Comparison of ENCODE assay signal across 28 mouse cellular contexts in the genomic region with DNA sequence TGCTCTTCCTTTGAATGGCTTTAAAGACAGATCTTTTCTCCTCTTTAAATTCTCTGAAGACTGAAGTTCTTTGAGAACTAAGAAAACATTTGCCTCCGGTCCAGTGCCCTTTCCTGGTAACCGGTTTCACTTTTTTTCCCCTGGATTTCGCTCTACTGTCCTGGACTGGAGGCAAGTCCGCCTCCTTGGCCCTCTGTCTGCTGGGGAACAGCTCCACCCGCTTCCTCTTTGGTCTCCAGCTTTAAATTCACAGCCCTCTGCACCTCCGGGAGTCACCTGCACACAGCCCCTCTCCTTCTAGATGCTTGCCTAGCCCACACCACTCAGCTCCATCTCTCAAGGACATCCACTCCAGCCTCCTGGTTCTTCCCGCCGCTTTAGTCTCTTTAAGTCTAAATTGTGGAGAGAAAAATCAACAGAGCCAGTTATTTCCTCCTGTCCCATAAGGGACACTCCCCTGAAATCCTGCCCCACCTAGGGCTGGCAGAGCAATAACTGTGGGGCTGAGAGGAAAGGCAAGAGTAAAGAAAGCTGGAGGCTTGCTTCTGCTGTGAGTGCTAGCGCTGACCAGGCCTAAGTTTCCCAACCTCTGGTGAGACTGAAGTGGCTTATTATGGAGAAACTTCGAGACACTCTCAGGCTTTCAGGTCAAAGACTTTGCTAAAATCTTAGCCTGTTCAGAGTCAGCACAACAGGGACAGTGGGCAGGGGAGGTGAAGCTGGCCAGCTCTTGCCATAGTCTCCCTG. TPM values are rescaled to one million over a fixed set of nuclear protein-coding genes. Genes with fewer than 3 reads are reported as not detected.
A peak's percentile ranks its signal among the peaks of the same experiment; 100 is the strongest.
DNase-seq lines count a peak whose midpoint lies in the region; ATAC-seq and TF ChIP-seq lines count a peak whose summit lies in the region.
"Had no signal": no experiment of that assay in that cellular context is flagged by ENCODE, and none has a peak within 500 bp of the region (broad histone marks: within the 10 kb centered on the region; RNA-seq: fewer than 3 reads in every experiment).

No protein-coding gene starts in this region.

- no peak for TF ChIP-seq POLR2A in lung, adult 2 months (IDR thresholded peaks at IDR 0.05; ENCODE audit: borderline replicate concordance, extremely low read depth, low read depth, low read length)

- H3K9me3 ChIP-seq in hindbrain, embryonic 10.5 days, result no peaks in the 10 kb centered on the region
- H3K9me3 ChIP-seq: embryonic facial prominence, embryonic 10.5 days; embryonic facial prominence, embryonic 15.5 days; forebrain, embryonic 12.5 days; hindbrain, embryonic 12.5 days; limb, embryonic 13.5 days; neural tube, embryonic 13.5 days had no signal

- peak overlapping the region; percentile 32 for H3K4me3 ChIP-seq in gastrocnemius, adult 2 months
- H3K4me3 ChIP-seq in lung, adult 2 months (replicated peaks; ENCODE audit: extremely low read depth, low read depth, low read length), result no peak overlapping the region
- no peak overlapping the region for H3K4me3 ChIP-seq in hindbrain, embryonic 10.5 days
- H3K4me3 ChIP-seq: embryonic facial prominence, embryonic 10.5 days; embryonic facial prominence, embryonic 15.5 days; forebrain, embryonic 12.5 days; hindbrain, embryonic 12.5 days; limb, embryonic 13.5 days; myocyte; neural tube, embryonic 13.5 days had no signal

- H3K27ac ChIP-seq in gastrocnemius, adult 2 months, result peak overlapping the region; percentile 55
- no peak overlapping the region for H3K27ac ChIP-seq in hindbrain, embryonic 10.5 days
- H3K27ac ChIP-seq: embryonic facial prominence, embryonic 10.5 days; embryonic facial prominence, embryonic 15.5 days; forebrain, embryonic 12.5 days; hindbrain, embryonic 12.5 days; kidney, postnatal 0 days; limb, embryonic 13.5 days; neural tube, embryonic 13.5 days had no signal

- H3K4me1 ChIP-seq in lung, adult 2 months (ENCODE audit: control insufficient read depth, insufficient read depth, low read length), result no peaks in the 10 kb centered on the region
- 0 out of 2 replicates have a peak, but pooled peaks cover 6% of the 10 kb centered on the region for H3K4me1 ChIP-seq in hindbrain, embryonic 10.5 days (replicated peaks)
- H3K4me1 ChIP-seq: embryonic facial prominence, embryonic 10.5 days had no signal

- DNase-seq in gastrocnemius, adult 2 months, result no peak
- DNase-seq in gastrocnemius, postnatal 36 days, result no peak
- DNase-seq in lung, adult 2 months, result peak; percentile 39
- DNase-seq in lung, postnatal 14 days, result no peak
- DNase-seq in lung, postnatal 25 days (ENCODE audit: low spot score), result peak; percentile 32
- no peak for DNase-seq in hindbrain, embryonic 10.5 days (ENCODE audit: low spot score)
- no peak for DNase-seq in ovary, postnatal 36 days (ENCODE audit: low spot score)
- DNase-seq: adrenal gland, adult 8-10 months; cerebellum, adult 8-10 months; cerebellum, postnatal 25 days; forebrain, postnatal 0 days; gastrocnemius, postnatal 14 days; heart, postnatal 14 days; kidney, adult 8-10 months; kidney, postnatal 4 days; liver, postnatal 0 days; thymus, adult 18-20 months; thymus, postnatal 25 days had no signal

- no peak for ATAC-seq in inflammation-experienced regulatory T-cells, adult 6 months
- ATAC-seq: activated CD4-positive, CD25-positive, alpha-beta regulatory T cell, adult 4 months; liver, postnatal 0 days had no signal

- WGBS in lung, adult 2 months, result 41% methylated on average over 10 of the region's 10 CpGs
- 78% methylated on average over 10 of the region's 10 CpGs for WGBS in hindbrain, embryonic 10.5 days

- TF ChIP-seq CTCF in gastrocnemius, adult 2 months (IDR thresholded peaks at IDR 0.05), result no peak
- no peak for TF ChIP-seq CTCF in lung, adult 2 months (IDR thresholded peaks at IDR 0.05; ENCODE audit: insufficient read depth, low read length)

- H3K36me3 ChIP-seq in hindbrain, embryonic 10.5 days, result no peaks in the 10 kb centered on the region
- H3K36me3 ChIP-seq: embryonic facial prominence, embryonic 10.5 days; embryonic facial prominence, embryonic 15.5 days; forebrain, embryonic 12.5 days; hindbrain, embryonic 12.5 days; limb, embryonic 13.5 days; neural tube, embryonic 13.5 days had no signal

- peaks cover 22% of the 10 kb centered on the region for H3K27me3 ChIP-seq in hindbrain, embryonic 10.5 days (ENCODE audit: insufficient read depth, poor library complexity, severe bottlenecking)
- H3K27me3 ChIP-seq: embryonic facial prominence, embryonic 15.5 days had no signal

- intact Hi-C loops in gastrocnemius, adult 2 months (cut with DNase I), result no loop called here
- intact Hi-C loops in gastrocnemius, postnatal 36 days (cut with DNase I), result no loop called here

RNA-seq across cellular contexts. Expression of gene Creb3l1, which starts 5.3 kb away (rescaled TPM):
- total RNA-seq in gastrocnemius, adult 2 months (2021), result 1 to 10 TPM; 2.2 to 6.6 TPM
- total RNA-seq in gastrocnemius, postnatal 36 days (2021), result 1 to 10 TPM; 3.9 to 5.7 TPM
- polyA plus RNA-seq in lung, adult 2 months (2012; rRNA removed), result 11.6 and 15.0 TPM in 2 replicates
- 1.00 and 1.9 TPM in 2 replicates for polyA plus RNA-seq in hindbrain, embryonic 10.5 days (2016; fragmentation: Nextera tagmentation; extraction: Ambion mirVana)
- 1 to 10 TPM in 2 of 3 experiments, under 1 TPM in 1; 0.92 to 1.7 (median 1.1) TPM for polyA plus RNA-seq in inflammation-experienced regulatory T-cells, adult 6 months (2017; shearing (Covaris generic))

RNA-seq across cellular contexts. Expression of gene Dgkz, which starts 53.9 kb away (rescaled TPM):
- total RNA-seq in gastrocnemius, adult 2 months (2021), result 10 to 100 TPM; 33.7 to 37.5 TPM
- 10 to 100 TPM; 28.1 to 35.5 TPM for total RNA-seq in gastrocnemius, postnatal 36 days (2021)
- 252 and 308 TPM in 2 replicates for polyA plus RNA-seq in lung, adult 2 months (2012; rRNA removed)
- polyA plus RNA-seq in hindbrain, embryonic 10.5 days (2016; fragmentation: Nextera tagmentation; extraction: Ambion mirVana), result 36.3 and 39.4 TPM in 2 replicates
- polyA plus RNA-seq in inflammation-experienced regulatory T-cells, adult 6 months (2017; shearing (Covaris generic)), result 100 to 1,000 TPM in 2 of 3 experiments, 10 to 100 TPM in 1; 89.4 to 181 (median 130) TPM

Comparison
In these comparisons a context has a peak if more than half of its experiments do, and no peak if none do; other contexts are left out.
1. DNase-seq: peak in lung, adult 2 months (single experiment) and lung, postnatal 25 days (single experiment); none in gastrocnemius, adult 2 months (single experiment), gastrocnemius, postnatal 36 days (0 of 2), lung, postnatal 14 days (single experiment), hindbrain, embryonic 10.5 days (single experiment) and ovary, postnatal 36 days (single experiment).